Mouse (Mus musculus) stomach, postnatal 0 days (tissue): Measurements from ENCODE around the gene Slc16a2. TPM values are rescaled to one million over a fixed set of nuclear protein-coding genes. Genes with fewer than 3 reads are reported as not detected.
A peak's percentile ranks its signal among the peaks of the same experiment; 100 is the strongest.

Experiments
- ATAC-seq: fragments of 200-750 bp; cut with Nextera tagmentation; 2 replicates; pipeline ENCODE4 v1.8.0; 2017; ENCODE audit not compliant: low FRiP score, low TSS enrichment
- DNase-seq: peaks from one replicate; pipeline ENCODE4 v3.0.0-alpha.2; 2016; ENCODE audit warnings: low spot score
- H3K27ac ChIP-seq: fragments of 300-500 bp; sonication (generic); replicated peaks from 2 replicates; pipeline ENCODE4 v1.5.1; 2014; ENCODE audit warnings: mild to moderate bottlenecking, control low read depth
- H3K27me3 ChIP-seq: fragments of 300-500 bp; sonication (generic); 2 replicates; pipeline ENCODE4 v1.6.1; 2014; ENCODE audit warnings: low read length; ENCODE audit not compliant: control insufficient read depth, insufficient read depth
- H3K36me3 ChIP-seq: fragments of 300-500 bp; sonication (generic); 2 replicates; pipeline ENCODE4 v1.6.1; 2014; ENCODE audit warnings: low read length, mixed read lengths; ENCODE audit not compliant: control insufficient read depth, insufficient read depth
- H3K4me1 ChIP-seq: fragments of 300-500 bp; sonication (generic); replicated peaks from 2 replicates; pipeline ENCODE4 v1.6.1; 2014; ENCODE audit warnings: antibody characterized with exemption; ENCODE audit not compliant: control insufficient read depth, insufficient read depth
- H3K4me2 ChIP-seq: fragments of 300-500 bp; sonication (generic); replicated peaks from 2 replicates; pipeline ENCODE4 v1.6.1; 2014; ENCODE audit warnings: low read depth, mild to moderate bottlenecking, control low read depth, moderate library complexity
- H3K4me3 ChIP-seq: fragments of 300-500 bp; sonication (generic); 2 replicates; pipeline ENCODE4 v1.5.1; 2014; ENCODE audit warnings: low read depth, low read length, control low read depth
- H3K9ac ChIP-seq: fragments of 300-500 bp; sonication (generic); 2 replicates; pipeline ENCODE4 v1.6.1; 2014; ENCODE audit warnings: mild to moderate bottlenecking, low read length, control low read depth, mixed read lengths
- H3K9me3 ChIP-seq: fragments of 300-500 bp; sonication (generic); 2 replicates; pipeline ENCODE4 v1.6.1; 2016; ENCODE audit warnings: low read length; ENCODE audit not compliant: control insufficient read depth
- CTCF ChIP-seq: IDR thresholded peaks from 2 replicates; pipeline ENCODE4 v1.5.1; 2016; ENCODE audit warnings: antibody characterized with exemption, low read depth, mild to moderate bottlenecking, moderate library complexity
- EP300 ChIP-seq: optimal IDR thresholded peaks from 2 replicates; pipeline ENCODE3; 2016; ENCODE audit warnings: antibody characterized with exemption
- WGBS: fragments of 180-500 bp; shearing (Covaris S2); extraction: QIAGEN DNeasy Blood & Tissue Kit; methylation state at CpG from one replicate; pipeline ENCODE4 v1.1.7; 2014; 5-methylcytosine and 5-hydroxymethylcytosine counted together
- polyA plus RNA-seq: library from polyadenylated mRNA; unstranded; fragments of >200 nt; fragmentation: Nextera tagmentation; extraction: Ambion mirVana; gene quantifications from 2 replicates; pipeline ENCODE4 v1.2.1, GENCODE M21; 2015

The Slc16a2 gene
- polyA plus RNA-seq, 1 experiment from 2014 or later: 5.5 TPM

GRCm38 (mm10) chrX:103704611-103705010 is 117.2 kb downstream of the Slc16a2 start:
- no peak for ATAC-seq
- Histone ChIP-seq H3K27ac (no peak overlapping the region), H3K9ac (no peak overlapping the region), H3K36me3 (no peaks in the 10 kb centered on the region), H3K27me3 (no peaks in the 10 kb centered on the region), H3K9me3 (no peaks in the 10 kb centered on the region), H3K4me2 (no peak overlapping the region), H3K4me1 (no peaks in the 10 kb centered on the region), H3K4me3 (no peak overlapping the region)
- DNase-seq: no peak
- 77% methylated on average over 4 of the region's 4 CpGs for WGBS
- TF ChIP-seq EP300: no peak
- TF ChIP-seq CTCF: no peak

DNA sequence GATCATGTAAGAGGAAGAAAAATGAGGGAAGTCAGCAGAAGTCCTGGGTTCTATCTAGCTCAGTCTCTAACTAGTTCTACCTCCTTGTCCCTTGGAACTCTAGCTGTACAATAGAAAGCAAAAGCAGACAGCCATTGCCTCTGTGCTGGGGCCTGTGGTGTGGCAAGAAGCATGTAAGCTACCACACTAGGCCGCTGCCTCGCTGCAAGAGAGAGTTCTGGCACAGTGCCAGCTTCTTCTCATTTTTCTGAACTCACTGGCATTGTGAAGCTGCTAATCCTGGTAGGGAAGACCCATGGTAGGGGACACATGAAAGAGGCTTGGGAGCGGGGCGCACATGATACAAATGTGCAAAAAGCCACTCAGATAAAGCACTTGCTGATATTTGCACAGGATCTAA is 117.8 kb downstream of the Slc16a2 start:
- Histone ChIP-seq H3K27ac (no peak overlapping the region), H3K4me1 (no peaks in the 10 kb centered on the region), H3K27me3 (no peaks in the 10 kb centered on the region), H3K9ac (no peak overlapping the region), H3K4me2 (no peak overlapping the region), H3K36me3 (no peaks in the 10 kb centered on the region), H3K9me3 (no peaks in the 10 kb centered on the region), H3K4me3 (no peak overlapping the region)
- ATAC-seq (no peak), DNase-seq (peak; percentile 19)
- WGBS: 45% methylated on average over 4 of the region's 4 CpGs
- TF ChIP-seq EP300: no peak
- no peak for TF ChIP-seq CTCF

GRCm38 (mm10) chrX:103697796-103698195 is 124.0 kb downstream of the Slc16a2 start:
- DNase-seq (no peak), ATAC-seq (no peak; the same call in 1 of the 2 replicates)
- no peaks in the 10 kb centered on the region for H3K36me3 ChIP-seq
- no peak overlapping the region for H3K9ac ChIP-seq
- H3K4me2 ChIP-seq: no peak overlapping the region
- H3K27ac ChIP-seq: no peak overlapping the region
- no peak for TF ChIP-seq EP300
- no peak for TF ChIP-seq CTCF
- no peaks in the 10 kb centered on the region for H3K27me3 ChIP-seq
- WGBS: 81% methylated on average over 2 of the region's 2 CpGs
- no peaks in the 10 kb centered on the region for H3K4me1 ChIP-seq
- H3K4me3 ChIP-seq: no peak overlapping the region
- no peaks in the 10 kb centered on the region for H3K9me3 ChIP-seq

GRCm38 (mm10) chrX:103696081-103696519 is 125.7 kb downstream of the Slc16a2 start:
- no peak overlapping the region for H3K4me3 ChIP-seq
- H3K9ac ChIP-seq: no peak overlapping the region

GRCm38 (mm10) chrX:103695165-103695996 is 126.4 kb downstream of the Slc16a2 start:
- peak; percentile 79 for ATAC-seq

More at GRCm38 (mm10) chrX:103696081-103696519, 125.7 kb downstream of the Slc16a2 start:
- no peaks in the 10 kb centered on the region for H3K4me1 ChIP-seq
- TF ChIP-seq EP300: no peak
- TF ChIP-seq CTCF: no peak
- no peak for ATAC-seq
- H3K27me3 ChIP-seq: no peaks in the 10 kb centered on the region
- H3K27ac ChIP-seq: peak overlapping the region; percentile 49; the same call in 1 of the 2 replicates
- H3K4me2 ChIP-seq: peak overlapping the region; percentile 69; the same call in 1 of the 2 replicates
- no peaks in the 10 kb centered on the region for H3K36me3 ChIP-seq
- H3K9me3 ChIP-seq: no peaks in the 10 kb centered on the region
- WGBS: 6% methylated on average over 9 of the region's 9 CpGs
- no peak for DNase-seq

DNA sequence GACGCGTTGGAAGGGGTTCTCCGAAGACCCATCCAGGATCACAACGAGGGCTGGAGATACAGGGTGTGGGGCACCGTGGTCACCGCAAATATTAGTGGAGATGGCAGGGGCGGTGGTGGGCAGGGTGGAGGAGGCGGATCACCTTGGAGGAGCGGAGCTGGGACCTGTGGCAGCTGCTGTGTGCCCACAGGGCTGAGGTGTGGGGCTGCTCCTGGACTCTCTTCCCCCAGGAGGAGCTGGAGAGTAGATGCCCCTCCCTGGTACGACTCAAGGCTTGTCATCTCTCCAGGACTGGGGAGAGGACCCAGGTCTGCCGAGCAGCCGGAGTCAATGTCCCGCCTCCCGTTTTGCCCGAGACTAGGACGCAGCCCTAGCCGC is 127.0 kb downstream of the Slc16a2 start:
- Histone ChIP-seq H3K9me3 (no peaks in the 10 kb centered on the region), H3K9ac (no peak overlapping the region), H3K36me3 (no peaks in the 10 kb centered on the region), H3K4me3 (peak overlapping the region; percentile 37), H3K4me1 (no peaks in the 10 kb centered on the region), H3K27ac (no peak overlapping the region), H3K27me3 (no peaks in the 10 kb centered on the region), H3K4me2 (peak overlapping the region; percentile 69)
- DNase-seq (peak; percentile 13), ATAC-seq (peak; percentile 16; the same call in 1 of the 2 replicates)
- TF ChIP-seq EP300 (no peak), CTCF (peak; percentile 16; the same call in 1 of the 2 replicates)
- 7% methylated on average over 15 of the region's 17 CpGs for WGBS

More at GRCm38 (mm10) chrX:103695165-103695996, 126.4 kb downstream of the Slc16a2 start:
- Histone ChIP-seq H3K9me3 (no peaks in the 10 kb centered on the region), H3K27ac (no peak overlapping the region; the same call in 1 of the 2 replicates), H3K4me2 (peak overlapping the region; percentile 69), H3K4me1 (no peaks in the 10 kb centered on the region), H3K9ac (no peak overlapping the region), H3K27me3 (no peaks in the 10 kb centered on the region), H3K36me3 (no peaks in the 10 kb centered on the region), H3K4me3 (peak overlapping the region; percentile 37)
- peak; percentile 40 for DNase-seq
- WGBS: 2% methylated on average over 35 of the region's 41 CpGs
- TF ChIP-seq CTCF (peak; percentile 69), EP300 (no peak)
